Mouse (Mus musculus) macrophage (primary cell): ENCODE measurements around the gene Zfp39. TPM values are rescaled to one million over a fixed set of nuclear protein-coding genes. Genes with fewer than 3 reads are reported as not detected.

Experiments
- polyA plus RNA-seq: library from polyadenylated mRNA; stranded (reverse); fragments of 250-400 nt; gene quantifications from 3 replicates; pipeline ENCODE4 v1.2.4, GENCODE M21; 2018; ENCODE audit warnings: inconsistent platforms

Gene Zfp39
- polyA plus RNA-seq, 1 experiment from 2014 or later = 3.7 TPM

Other genes with a start within 250 kb of the Zfp39 start
- not detected in 3 replicates for gene Olfr322, start 245.4 kb downstream of the Zfp39 start, polyA plus RNA-seq
- not detected in 3 replicates for gene Olfr320, start 223.1 kb downstream of the Zfp39 start, polyA plus RNA-seq
- not detected in 3 replicates for gene Olfr319, start 205.1 kb downstream of the Zfp39 start, polyA plus RNA-seq
- gene Olfr318, start 180.2 kb downstream of the Zfp39 start, polyA plus RNA-seq = not detected in 3 replicates
- gene Olfr317, start 165.0 kb downstream of the Zfp39 start, polyA plus RNA-seq = not detected in 3 replicates
- gene Olfr316, start 151.5 kb downstream of the Zfp39 start, polyA plus RNA-seq = not detected in 3 replicates
- not detected in 3 replicates for gene Olfr315, start 131.0 kb downstream of the Zfp39 start, polyA plus RNA-seq
- not detected in 3 replicates for gene Olfr314, start 121.3 kb downstream of the Zfp39 start, polyA plus RNA-seq
- gene Fam183b, start 102.3 kb downstream of the Zfp39 start, polyA plus RNA-seq = not detected in 3 replicates
- not detected in 3 replicates for gene Olfr313, start 89.2 kb downstream of the Zfp39 start, polyA plus RNA-seq
- gene Olfr312, start 75.0 kb downstream of the Zfp39 start, polyA plus RNA-seq = not detected in 3 replicates
- not detected in 3 replicates for gene Olfr311, start 65.0 kb downstream of the Zfp39 start, polyA plus RNA-seq
- gene Gm12258, start 57.1 kb downstream of the Zfp39 start, polyA plus RNA-seq = 1.1 to 3.3 TPM (median 2.3 TPM) in 3 replicates
- gene 2810021J22Rik, start 37.0 kb downstream of the Zfp39 start, polyA plus RNA-seq = 1.9 to 2.7 TPM (median 1.9 TPM) in 3 replicates
- not detected in 3 replicates for gene Btnl10, start 13.7 kb upstream of the Zfp39 start, polyA plus RNA-seq
- gene Rnf187, start 34.7 kb upstream of the Zfp39 start, polyA plus RNA-seq = 45.0 to 110 TPM (median 97.1 TPM) in 3 replicates
- gene Hist3h2ba, start 44.7 kb upstream of the Zfp39 start, polyA plus RNA-seq = 0.50 to 0.78 TPM in 2 of 3 replicates, not detected in the other
- gene Hist3h2a, start 50.5 kb upstream of the Zfp39 start, polyA plus RNA-seq = 16.2 to 56.9 TPM (median 24.3 TPM) in 3 replicates
- 0.07 to 0.14 TPM in 2 of 3 replicates, not detected in the other for gene Trim17, start 50.5 kb upstream of the Zfp39 start, polyA plus RNA-seq
- 11.4 to 20.3 TPM (median 14.2 TPM) in 3 replicates for gene Trim11, start 73.9 kb upstream of the Zfp39 start, polyA plus RNA-seq
- gene Obscn, start 232.2 kb upstream of the Zfp39 start, polyA plus RNA-seq = 0.01 TPM in 1 of 3 replicates, not detected in the others